In the genomic region with DNA sequence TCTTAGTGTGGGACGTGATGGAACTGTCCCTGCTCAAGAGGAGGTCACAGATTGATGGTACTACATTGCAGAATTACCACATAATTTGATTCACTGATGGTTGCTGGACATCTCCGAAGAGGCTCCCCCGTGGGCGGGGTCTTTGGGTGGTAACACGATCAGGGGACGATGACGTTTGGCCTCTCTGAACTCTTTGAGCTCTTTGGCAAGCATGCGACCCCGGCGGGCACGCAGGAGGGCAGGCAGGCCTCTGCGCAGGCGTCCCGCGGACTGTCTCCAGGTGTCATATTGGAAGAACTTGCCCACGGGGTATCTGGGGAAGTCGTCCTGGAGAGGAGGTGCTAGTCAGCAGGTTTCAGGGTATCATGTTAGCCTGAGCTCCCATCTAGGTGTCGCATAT, we compare ENCODE assay signal across 17 mouse cellular contexts. TPM values are rescaled to one million over a fixed set of nuclear protein-coding genes. Genes with fewer than 3 reads are reported as not detected.
DNase-seq lines count a peak whose midpoint lies in the region; ATAC-seq and TF ChIP-seq lines count a peak whose summit lies in the region.
"Had no signal": no experiment of that assay in that cellular context is flagged by ENCODE, and none has a peak within 500 bp of the region (broad histone marks: within the 10 kb centered on the region; RNA-seq: fewer than 3 reads in every experiment).

No protein-coding gene starts in this region.

- H3K27me3 ChIP-seq in heart, embryonic 15.5 days: peaks cover 47% of the 10 kb centered on the region
- 0 out of 2 replicates have a peak, but pooled peaks cover 23% of the 10 kb centered on the region for H3K27me3 ChIP-seq in stomach, embryonic 14.5 days (ENCODE audit: control insufficient read depth, insufficient read depth, low read length)
- H3K27me3 ChIP-seq in stomach, postnatal 0 days (ENCODE audit: control insufficient read depth, insufficient read depth, low read length): peaks cover 2% of the 10 kb centered on the region; the same call in 1 of the 2 replicates
- peaks cover 55% of the 10 kb centered on the region for H3K27me3 ChIP-seq in intestine, embryonic 15.5 days (replicated peaks)

- intact Hi-C loops in heart, postnatal 14 days (cut with DNase I): no loop called here
- intact Hi-C loops in gastrocnemius, adult 2 months (cut with DNase I): no loop called here

- peak overlapping the region; percentile 78; the same call in 1 of the 2 replicates for H3K4me2 ChIP-seq in heart, embryonic 15.5 days
- peak overlapping the region; percentile 57; the same call in 1 of the 2 replicates for H3K4me2 ChIP-seq in stomach, embryonic 14.5 days (replicated peaks; ENCODE audit: low read depth, low read length)
- no peak overlapping the region for H3K4me2 ChIP-seq in stomach, postnatal 0 days (replicated peaks; ENCODE audit: low read depth)
- peak overlapping the region; percentile 73 for H3K4me2 ChIP-seq in intestine, embryonic 15.5 days (replicated peaks)
- H3K4me2 ChIP-seq: hindbrain, embryonic 14.5 days had no signal

- ATAC-seq in heart, embryonic 15.5 days (replicated peaks; ENCODE audit: insufficient number of reproducible peaks, insufficient read depth, low FRiP score, low read depth): no peak
- ATAC-seq in stomach, embryonic 14.5 days (ENCODE audit: insufficient number of reproducible peaks, insufficient read depth, low FRiP score, low read depth): no peak
- ATAC-seq in stomach, postnatal 0 days (ENCODE audit: low FRiP score, low TSS enrichment): no peak
- no peak for ATAC-seq in intestine, embryonic 15.5 days
- ATAC-seq in erythroblast, adult 5-6 weeks (replicated peaks; ENCODE audit: low FRiP score, poor library complexity, severe bottlenecking): no peak

- DNase-seq in heart, postnatal 14 days: no peak
- no peak for DNase-seq in stomach, postnatal 0 days (ENCODE audit: low spot score)
- DNase-seq in gastrocnemius, adult 2 months: no peak
- no peak for DNase-seq in layer of hippocampus, adult 11-12 months (ENCODE audit: low spot score)
- DNase-seq: adrenal gland, postnatal 36 days; cerebellum, postnatal 25 days; heart, adult 18-20 months; lung, adult 18-20 months; right cerebral cortex, postnatal 14 days; thymus, adult 18-20 months had no signal

- no peak overlapping the region for H3K4me3 ChIP-seq in heart, embryonic 15.5 days
- H3K4me3 ChIP-seq in stomach, embryonic 14.5 days (ENCODE audit: low read depth, low read length): peak overlapping the region; percentile 59; the same call in 1 of the 2 replicates
- no peak overlapping the region for H3K4me3 ChIP-seq in stomach, postnatal 0 days (ENCODE audit: low read depth, low read length)
- H3K4me3 ChIP-seq in intestine, embryonic 15.5 days (replicated peaks): no peak overlapping the region
- H3K4me3 ChIP-seq in gastrocnemius, adult 2 months: no peak overlapping the region

- 29% methylated on average over 18 of the region's 18 CpGs for WGBS in heart, embryonic 15.5 days
- WGBS in stomach, embryonic 14.5 days: 17% methylated on average over 18 of the region's 18 CpGs
- 29% methylated on average over 18 of the region's 18 CpGs for WGBS in stomach, postnatal 0 days
- 22% methylated on average over 18 of the region's 18 CpGs for WGBS in intestine, embryonic 15.5 days

- no peak for TF ChIP-seq CTCF in stomach, postnatal 0 days (IDR thresholded peaks at IDR 0.05; ENCODE audit: low read depth)
- no peak for TF ChIP-seq CTCF in gastrocnemius, adult 2 months (IDR thresholded peaks at IDR 0.05)

- peak overlapping the region; percentile 12; the same call in 1 of the 2 replicates for H3K9ac ChIP-seq in heart, embryonic 15.5 days
- H3K9ac ChIP-seq in stomach, embryonic 14.5 days (replicated peaks; ENCODE audit: low read depth, low read length): no peak overlapping the region
- H3K9ac ChIP-seq in stomach, postnatal 0 days (ENCODE audit: low read length): no peak overlapping the region
- H3K9ac ChIP-seq in intestine, embryonic 15.5 days: no peak overlapping the region; the same call in 1 of the 2 replicates
- H3K9ac ChIP-seq: hindbrain, embryonic 14.5 days had no signal

- H3K9me3 ChIP-seq in heart, embryonic 15.5 days (replicated peaks): no peaks in the 10 kb centered on the region
- H3K9me3 ChIP-seq in stomach, embryonic 14.5 days (ENCODE audit: control insufficient read depth, low read depth, low read length): no peaks in the 10 kb centered on the region
- H3K9me3 ChIP-seq in stomach, postnatal 0 days (ENCODE audit: control insufficient read depth, low read length): no peaks in the 10 kb centered on the region
- no peaks in the 10 kb centered on the region for H3K9me3 ChIP-seq in intestine, embryonic 15.5 days

- H3K4me1 ChIP-seq in heart, embryonic 15.5 days (replicated peaks): peaks cover 32% of the 10 kb centered on the region
- no peaks in the 10 kb centered on the region for H3K4me1 ChIP-seq in stomach, embryonic 14.5 days (ENCODE audit: control insufficient read depth, insufficient read depth, low read length)
- no peaks in the 10 kb centered on the region for H3K4me1 ChIP-seq in stomach, postnatal 0 days (replicated peaks; ENCODE audit: control insufficient read depth, insufficient read depth)
- H3K4me1 ChIP-seq in intestine, embryonic 15.5 days (replicated peaks): peaks cover 8% of the 10 kb centered on the region; the same call in 1 of the 2 replicates

- peaks cover 28% of the 10 kb centered on the region; the same call in 1 of the 2 replicates for H3K36me3 ChIP-seq in heart, embryonic 15.5 days
- peaks cover 26% of the 10 kb centered on the region for H3K36me3 ChIP-seq in stomach, embryonic 14.5 days (ENCODE audit: control insufficient read depth, insufficient read depth, low read length)
- 0 out of 2 replicates have a peak, but pooled peaks cover 3% of the 10 kb centered on the region for H3K36me3 ChIP-seq in stomach, postnatal 0 days (ENCODE audit: control insufficient read depth, insufficient read depth, low read length)
- 0 out of 2 replicates have a peak, but pooled peaks cover 6% of the 10 kb centered on the region for H3K36me3 ChIP-seq in intestine, embryonic 15.5 days
- H3K36me3 ChIP-seq: G1E had no signal

- no peak for TF ChIP-seq EP300 in stomach, postnatal 0 days (optimal IDR thresholded peaks at IDR 0.05)

- H3K27ac ChIP-seq in heart, embryonic 15.5 days: peak overlapping the region; percentile 46
- H3K27ac ChIP-seq in stomach, embryonic 14.5 days (ENCODE audit: low read length): no peak overlapping the region
- H3K27ac ChIP-seq in stomach, postnatal 0 days (replicated peaks): no peak overlapping the region
- H3K27ac ChIP-seq in intestine, embryonic 15.5 days: peak overlapping the region; percentile 41
- no peak overlapping the region for H3K27ac ChIP-seq in gastrocnemius, adult 2 months
- H3K27ac ChIP-seq: hindbrain, embryonic 14.5 days had no signal

RNA-seq across cellular contexts. Expression of gene Igf2, which starts 12.9 kb away (rescaled TPM):
- 1,178 and 1,276 TPM in 2 replicates for polyA plus RNA-seq in heart, embryonic 15.5 days (2015; fragmentation: Nextera tagmentation; extraction: Ambion mirVana)
- 100 to 1,000 TPM; 349 to 384 TPM for total RNA-seq in heart, postnatal 14 days (2021)
- polyA plus RNA-seq in stomach, embryonic 14.5 days (2014; fragmentation: Nextera tagmentation; extraction: Ambion mirVana): 1,256 and 1,341 TPM in 2 replicates
- polyA plus RNA-seq in stomach, postnatal 0 days (2015; fragmentation: Nextera tagmentation; extraction: Ambion mirVana): 287 and 390 TPM in 2 replicates
- polyA plus RNA-seq in intestine, embryonic 15.5 days (2015; fragmentation: Nextera tagmentation; extraction: Ambion mirVana): 958 and 978 TPM in 2 replicates
- total RNA-seq in gastrocnemius, adult 2 months (2021): 10 to 100 TPM; 26.1 to 32.7 TPM
- total RNA-seq in erythroblast, adult 5-6 weeks (2015; ENCODE audit: low replicate concordance): not detected in 2 replicates
- total RNA-seq in erythroblast, adult 5-6 weeks (2017; ENCODE audit: low replicate concordance): not detected in 2 replicates
- polyA plus RNA-seq: G1E had no signal

RNA-seq across cellular contexts. Expression of gene Gm49394, which starts 16.0 kb away (rescaled TPM):
- not detected in 2 replicates for polyA plus RNA-seq in heart, embryonic 15.5 days (2015; fragmentation: Nextera tagmentation; extraction: Ambion mirVana)
- total RNA-seq in heart, postnatal 14 days (2021): not detected
- not detected in 2 replicates for polyA plus RNA-seq in stomach, embryonic 14.5 days (2014; fragmentation: Nextera tagmentation; extraction: Ambion mirVana)
- not detected in 2 replicates for polyA plus RNA-seq in stomach, postnatal 0 days (2015; fragmentation: Nextera tagmentation; extraction: Ambion mirVana)
- 1.0 and 1.4 TPM in 2 replicates for polyA plus RNA-seq in intestine, embryonic 15.5 days (2015; fragmentation: Nextera tagmentation; extraction: Ambion mirVana)
- not detected for total RNA-seq in gastrocnemius, adult 2 months (2021)
- total RNA-seq in erythroblast, adult 5-6 weeks (2015; ENCODE audit: low replicate concordance): not detected in 2 replicates
- not detected in 2 replicates for total RNA-seq in erythroblast, adult 5-6 weeks (2017; ENCODE audit: low replicate concordance)
- total RNA-seq: adrenal gland, postnatal 36 days; heart, adult 18-20 months; left cerebral cortex, postnatal 25 days had no signal
- polyA plus RNA-seq: G1E; hindbrain, embryonic 14.5 days had no signal

Comparison
In these comparisons a context has a peak if more than half of its experiments do, and no peak if none do; other contexts are left out.
1. H3K27ac ChIP-seq: peak in heart, embryonic 15.5 days (single experiment) and intestine, embryonic 15.5 days (single experiment); none in stomach, embryonic 14.5 days (single experiment), stomach, postnatal 0 days (single experiment) and gastrocnemius, adult 2 months (single experiment).